Mouse (Mus musculus): ENCODE measurements at regions not wholly inside any gene's neighbourhood (a gene's known extent, or its start where the extent isn't known, plus 50 kb on each side); places are given as distances from the start of the nearest gene placed in this dataset.

GRCm38 (mm10) chr2:128330833-128331232 lies 205.0 kb downstream of the Bcl2l11 start:
- no peaks in the 10 kb centered on the region for H3K36me3 ChIP-seq (ENCODE audit: control insufficient read depth, insufficient read depth, low read length)
- WGBS = 87% methylated on average over 9 of the region's 9 CpGs
- TF ChIP-seq POLR2A (IDR thresholded peaks at IDR 0.05; ENCODE audit: extremely low read depth, insufficient read depth, low read length) (no peak), CTCF (IDR thresholded peaks at IDR 0.05; ENCODE audit: low read depth, low read length) (no peak)

GRCm38 (mm10) chr2:128331275-128331674 lies 205.4 kb downstream of the Bcl2l11 start:
- H3K9ac ChIP-seq (ENCODE audit: low read depth, low read length) = no peak overlapping the region
- no peaks in the 10 kb centered on the region for H3K79me2 ChIP-seq (ENCODE audit: control insufficient read depth, insufficient read depth, low read length)
- H3K36me3 ChIP-seq (ENCODE audit: control insufficient read depth, insufficient read depth, low read length) = no peaks in the 10 kb centered on the region
- H3K4me3 ChIP-seq (ENCODE audit: insufficient read depth, low read depth, low read length) = no peak overlapping the region
- DNase-seq (ENCODE audit: extremely low read depth, low read depth, low spot score) = no peak
- WGBS = 94% methylated on average over 10 of the region's 10 CpGs
- no peak overlapping the region for H3K27ac ChIP-seq (replicated peaks; ENCODE audit: insufficient read depth, low read depth, low read length)
- no peaks in the 10 kb centered on the region for H3K4me1 ChIP-seq (ENCODE audit: control insufficient read depth, insufficient read depth, low read length)
- no peaks in the 10 kb centered on the region for H3K27me3 ChIP-seq (ENCODE audit: control insufficient read depth, insufficient read depth, low read length)
- TF ChIP-seq POLR2A (IDR thresholded peaks at IDR 0.05; ENCODE audit: extremely low read depth, insufficient read depth, low read length) (no peak), CTCF (IDR thresholded peaks at IDR 0.05; ENCODE audit: low read depth, low read length) (no peak)

More at GRCm38 (mm10) chr2:128330833-128331232, 205.0 kb downstream of the Bcl2l11 start:
- H3K4me1 ChIP-seq (ENCODE audit: control insufficient read depth, insufficient read depth, low read length) = no peaks in the 10 kb centered on the region
- no peak for DNase-seq (ENCODE audit: extremely low read depth, low read depth, low spot score)
- H3K27ac ChIP-seq (replicated peaks; ENCODE audit: insufficient read depth, low read depth, low read length) = no peak overlapping the region
- no peak overlapping the region for H3K4me3 ChIP-seq (ENCODE audit: insufficient read depth, low read depth, low read length)
- no peak overlapping the region for H3K9ac ChIP-seq (ENCODE audit: low read depth, low read length)
- H3K27me3 ChIP-seq (ENCODE audit: control insufficient read depth, insufficient read depth, low read length) = no peaks in the 10 kb centered on the region
- H3K79me2 ChIP-seq (ENCODE audit: control insufficient read depth, insufficient read depth, low read length) = no peaks in the 10 kb centered on the region

GRCm38 (mm10) chr2:128331681-128332080 lies 205.8 kb downstream of the Bcl2l11 start:
- Histone ChIP-seq H3K27me3 (ENCODE audit: control insufficient read depth, insufficient read depth, low read length) (no peaks in the 10 kb centered on the region), H3K9ac (ENCODE audit: low read depth, low read length) (no peak overlapping the region), H3K27ac (replicated peaks; ENCODE audit: insufficient read depth, low read depth, low read length) (no peak overlapping the region), H3K36me3 (ENCODE audit: control insufficient read depth, insufficient read depth, low read length) (no peaks in the 10 kb centered on the region), H3K4me3 (ENCODE audit: insufficient read depth, low read depth, low read length) (no peak overlapping the region), H3K79me2 (ENCODE audit: control insufficient read depth, insufficient read depth, low read length) (no peaks in the 10 kb centered on the region), H3K4me1 (ENCODE audit: control insufficient read depth, insufficient read depth, low read length) (no peaks in the 10 kb centered on the region)
- DNase-seq (ENCODE audit: extremely low read depth, low read depth, low spot score) = no peak
- TF ChIP-seq CTCF (IDR thresholded peaks at IDR 0.05; ENCODE audit: low read depth, low read length) = no peak
- 92% methylated on average over 8 of the region's 8 CpGs for WGBS

GRCm38 (mm10) chr2:128333401-128334142 lies 207.7 kb downstream of the Bcl2l11 start:
- Histone ChIP-seq H3K36me3 (ENCODE audit: control insufficient read depth, insufficient read depth, low read length) (no peaks in the 10 kb centered on the region), H3K4me3 (ENCODE audit: insufficient read depth, low read depth, low read length) (no peak overlapping the region), H3K27me3 (ENCODE audit: control insufficient read depth, insufficient read depth, low read length) (no peaks in the 10 kb centered on the region), H3K27ac (replicated peaks; ENCODE audit: insufficient read depth, low read depth, low read length) (no peak overlapping the region), H3K79me2 (ENCODE audit: control insufficient read depth, insufficient read depth, low read length) (no peaks in the 10 kb centered on the region), H3K4me1 (ENCODE audit: control insufficient read depth, insufficient read depth, low read length) (no peaks in the 10 kb centered on the region), H3K9ac (ENCODE audit: low read depth, low read length) (no peak overlapping the region)
- no peak for TF ChIP-seq CTCF (IDR thresholded peaks at IDR 0.05; ENCODE audit: low read depth, low read length)
- TF ChIP-seq POLR2A (IDR thresholded peaks at IDR 0.05; ENCODE audit: extremely low read depth, insufficient read depth, low read length) = no peak
- no peak for DNase-seq (ENCODE audit: extremely low read depth, low read depth, low spot score)
- WGBS = 79% methylated on average over 10 of the region's 10 CpGs

- H3K9ac ChIP-seq (ENCODE audit: low read depth, low read length) = no peak overlapping the region
- H3K4me3 ChIP-seq (ENCODE audit: insufficient read depth, low read depth, low read length) = no peak overlapping the region
- H3K79me2 ChIP-seq (ENCODE audit: control insufficient read depth, insufficient read depth, low read length) = no peaks in the 10 kb centered on the region
- 87% methylated on average over 2 of the region's 2 CpGs for WGBS
- H3K27me3 ChIP-seq (ENCODE audit: control insufficient read depth, insufficient read depth, low read length) = no peaks in the 10 kb centered on the region
- DNase-seq (ENCODE audit: extremely low read depth, low read depth, low spot score) = no peak
- no peak overlapping the region for H3K27ac ChIP-seq (replicated peaks; ENCODE audit: insufficient read depth, low read depth, low read length)
- TF ChIP-seq POLR2A (IDR thresholded peaks at IDR 0.05; ENCODE audit: extremely low read depth, insufficient read depth, low read length) = no peak
- TF ChIP-seq CTCF (IDR thresholded peaks at IDR 0.05; ENCODE audit: low read depth, low read length) = no peak
- no peaks in the 10 kb centered on the region; the same call in 1 of the 2 replicates for H3K4me1 ChIP-seq (ENCODE audit: control insufficient read depth, insufficient read depth, low read length)
- H3K36me3 ChIP-seq (ENCODE audit: control insufficient read depth, insufficient read depth, low read length) = no peaks in the 10 kb centered on the region
Observed at GRCm38 (mm10) chr2:128334143-128334470, 208.3 kb downstream of the Bcl2l11 start.

- Histone ChIP-seq H3K4me1 (ENCODE audit: control insufficient read depth, insufficient read depth, low read length) (peaks cover 4% of the 10 kb centered on the region; the same call in 1 of the 2 replicates), H3K9ac (ENCODE audit: low read depth, low read length) (no peak overlapping the region), H3K27me3 (ENCODE audit: control insufficient read depth, insufficient read depth, low read length) (no peaks in the 10 kb centered on the region), H3K4me3 (ENCODE audit: insufficient read depth, low read depth, low read length) (no peak overlapping the region), H3K79me2 (ENCODE audit: control insufficient read depth, insufficient read depth, low read length) (no peaks in the 10 kb centered on the region), H3K27ac (replicated peaks; ENCODE audit: insufficient read depth, low read depth, low read length) (no peak overlapping the region), H3K36me3 (ENCODE audit: control insufficient read depth, insufficient read depth, low read length) (no peaks in the 10 kb centered on the region)
- 59% methylated on average over 7 of the region's 7 CpGs for WGBS
- no peak for TF ChIP-seq CTCF (IDR thresholded peaks at IDR 0.05; ENCODE audit: low read depth, low read length)
- no peak for TF ChIP-seq POLR2A (IDR thresholded peaks at IDR 0.05; ENCODE audit: extremely low read depth, insufficient read depth, low read length)
- no peak for DNase-seq (ENCODE audit: extremely low read depth, low read depth, low spot score)
Observed at GRCm38 (mm10) chr2:128334757-128335500, 209.1 kb downstream of the Bcl2l11 start.
